Mouse (Mus musculus) thymus, adult 18-20 months (tissue): ENCODE measurements around the gene Pros1.

ENCODE experiments used
- DNase-seq, 2 experiments: peaks; one replicate each; pipeline ENCODE4 v3.0.0; 2022; ENCODE audit warnings: mixed read lengths in 2 of 2

Gene Pros1

GRCm38 (mm10) chr16:62861455-62861854 lies 7.3 kb downstream of the Pros1 start:
- no peak for DNase-seq

- no peak for DNase-seq
Measured at GRCm38 (mm10) chr16:62872688-62873117, 18.6 kb downstream of the Pros1 start.

- no peak for DNase-seq
Measured at GRCm38 (mm10) chr16:62873180-62873579, 19.1 kb downstream of the Pros1 start.

- no peak for DNase-seq
Measured at GRCm38 (mm10) chr16:62874065-62874464, 20.0 kb downstream of the Pros1 start.

- no peak for DNase-seq
Measured at GRCm38 (mm10) chr16:62895824-62896223, 41.7 kb downstream of the Pros1 start.

- DNase-seq, result no peak
Measured at GRCm38 (mm10) chr16:62911364-62911763, 57.3 kb downstream of the Pros1 start.

GRCm38 (mm10) chr16:62912246-62912645 lies 58.1 kb downstream of the Pros1 start:
- no peak for DNase-seq

GRCm38 (mm10) chr16:62915530-62915929 lies 61.4 kb downstream of the Pros1 start:
- DNase-seq, result no peak

GRCm38 (mm10) chr16:62922245-62922644 lies 68.1 kb downstream of the Pros1 start:
- DNase-seq, result no peak

- DNase-seq, result no peak
Measured at GRCm38 (mm10) chr16:62931341-62931740, 77.2 kb downstream of the Pros1 start.

GRCm38 (mm10) chr16:62936316-62936715 lies 82.2 kb downstream of the Pros1 start:
- DNase-seq, result no peak

GRCm38 (mm10) chr16:62940388-62941003 lies 86.4 kb downstream of the Pros1 start:
- peak in 1 of 2 experiments; percentile 2 for DNase-seq

- no peak for DNase-seq
Measured at GRCm38 (mm10) chr16:62941763-62942162, 87.7 kb downstream of the Pros1 start.

GRCm38 (mm10) chr16:62942418-62943410 lies 88.6 kb downstream of the Pros1 start:
- no peak for DNase-seq

GRCm38 (mm10) chr16:62958485-62958884 lies 104.4 kb downstream of the Pros1 start:
- DNase-seq, result no peak

GRCm38 (mm10) chr16:62964361-62964763 lies 110.3 kb downstream of the Pros1 start:
- no peak for DNase-seq

GRCm38 (mm10) chr16:62971673-62972332 lies 117.7 kb downstream of the Pros1 start:
- no peak for DNase-seq

- no peak for DNase-seq
Measured at GRCm38 (mm10) chr16:62974926-62975325, 120.8 kb downstream of the Pros1 start.
